Mouse (Mus musculus): ENCODE measurements at regions not wholly inside any gene's neighbourhood (a gene's known extent, or its start where the extent isn't known, plus 50 kb on each side); places are given as distances from the start of the nearest gene placed in this dataset.

DNA sequence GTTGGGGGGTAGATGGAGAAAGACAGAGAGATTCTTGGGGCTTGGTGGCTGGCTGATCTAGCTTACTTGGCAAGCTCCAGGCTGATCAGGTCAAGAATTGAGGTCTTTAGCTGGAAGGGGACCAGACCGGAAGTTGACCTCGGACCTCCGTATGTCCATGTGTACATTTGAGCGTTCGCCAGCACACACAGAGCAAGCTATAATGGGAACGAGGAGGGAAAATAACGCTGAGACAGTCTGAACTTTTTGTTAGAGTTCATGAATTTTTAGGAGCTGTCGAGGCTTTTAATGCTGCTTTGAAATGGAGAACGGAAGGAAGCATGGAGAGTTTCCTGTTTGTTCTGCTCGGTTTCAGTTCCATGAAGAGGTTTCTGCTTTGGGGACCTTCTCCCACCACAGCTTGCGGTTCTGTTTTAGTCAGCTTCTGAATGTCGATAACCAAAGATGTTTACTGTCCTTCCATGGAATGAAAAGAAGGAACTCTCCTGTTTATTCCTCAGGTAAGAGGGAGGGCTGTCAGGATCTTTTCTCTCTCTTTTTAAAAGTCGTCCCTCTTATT is 226.0 kb upstream of the Pkn2 start:
- H3K27me3 ChIP-seq (ENCODE audit: control insufficient read depth, insufficient read depth, low read length), result no peaks in the 10 kb centered on the region
- H3K79me2 ChIP-seq (ENCODE audit: control insufficient read depth, insufficient read depth, low read length), result no peaks in the 10 kb centered on the region
- no peak overlapping the region for H3K27ac ChIP-seq (replicated peaks; ENCODE audit: insufficient read depth, low read depth, low read length)
- no peak overlapping the region for H3K9ac ChIP-seq (ENCODE audit: low read depth, low read length)
- H3K36me3 ChIP-seq (ENCODE audit: control insufficient read depth, insufficient read depth, low read length), result no peaks in the 10 kb centered on the region
- no peaks in the 10 kb centered on the region for H3K4me1 ChIP-seq (ENCODE audit: control insufficient read depth, insufficient read depth, low read length)
- no peak for TF ChIP-seq CTCF (IDR thresholded peaks at IDR 0.05; ENCODE audit: low read depth, low read length)
- no peak for TF ChIP-seq POLR2A (IDR thresholded peaks at IDR 0.05; ENCODE audit: extremely low read depth, insufficient read depth, low read length)
- DNase-seq (ENCODE audit: extremely low read depth, low read depth, low spot score), result no peak
- H3K4me3 ChIP-seq (ENCODE audit: insufficient read depth, low read depth, low read length), result no peak overlapping the region
- 55% methylated on average over 13 of the region's 13 CpGs for WGBS

- 56% methylated on average over 2 of the region's 2 CpGs for WGBS
Observed at GRCm38 (mm10) chr3:143104734-143105133, 222.9 kb upstream of the Pkn2 start.

DNA sequence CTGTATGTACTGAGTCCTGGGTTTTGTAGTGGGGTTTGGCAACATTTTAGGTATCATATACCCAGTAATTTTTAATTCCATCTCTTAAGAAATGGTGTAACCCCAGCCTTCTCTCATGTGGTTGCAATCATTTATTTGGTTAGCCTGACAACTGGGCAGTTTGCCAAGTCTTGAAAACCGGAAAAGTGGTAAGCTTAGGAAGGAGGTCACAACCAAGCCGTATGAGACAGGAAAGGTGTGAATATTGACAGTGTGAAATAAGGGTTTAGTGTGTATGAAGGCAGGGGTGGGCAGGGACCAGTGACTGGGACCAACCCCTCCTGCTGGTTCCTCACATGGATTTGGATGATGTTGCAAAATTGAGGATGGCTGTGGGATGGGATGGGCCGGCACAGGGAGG is 221.5 kb upstream of the Pkn2 start:
- H3K4me1 ChIP-seq (ENCODE audit: control insufficient read depth, insufficient read depth, low read length), result no peaks in the 10 kb centered on the region
- no peaks in the 10 kb centered on the region; the same call in 1 of the 2 replicates for H3K27me3 ChIP-seq (ENCODE audit: control insufficient read depth, insufficient read depth, low read length)
- H3K79me2 ChIP-seq (ENCODE audit: control insufficient read depth, insufficient read depth, low read length), result no peaks in the 10 kb centered on the region
- H3K27ac ChIP-seq (replicated peaks; ENCODE audit: insufficient read depth, low read depth, low read length), result no peak overlapping the region
- H3K9ac ChIP-seq (ENCODE audit: low read depth, low read length), result no peak overlapping the region
- H3K36me3 ChIP-seq (ENCODE audit: control insufficient read depth, insufficient read depth, low read length), result no peaks in the 10 kb centered on the region
- TF ChIP-seq CTCF (IDR thresholded peaks at IDR 0.05; ENCODE audit: low read depth, low read length), result no peak
- TF ChIP-seq POLR2A (IDR thresholded peaks at IDR 0.05; ENCODE audit: extremely low read depth, insufficient read depth, low read length), result no peak
- no peak overlapping the region for H3K4me3 ChIP-seq (ENCODE audit: insufficient read depth, low read depth, low read length)
- DNase-seq (ENCODE audit: extremely low read depth, low read depth, low spot score), result peak; percentile 21
- WGBS, result 16% methylated on average over 3 of the region's 3 CpGs

More at GRCm38 (mm10) chr3:143104734-143105133, 222.9 kb upstream of the Pkn2 start:
- no peaks in the 10 kb centered on the region for H3K4me1 ChIP-seq (ENCODE audit: control insufficient read depth, insufficient read depth, low read length)
- no peak overlapping the region for H3K27ac ChIP-seq (replicated peaks; ENCODE audit: insufficient read depth, low read depth, low read length)
- no peak overlapping the region for H3K9ac ChIP-seq (ENCODE audit: low read depth, low read length)
- no peaks in the 10 kb centered on the region; the same call in 1 of the 2 replicates for H3K27me3 ChIP-seq (ENCODE audit: control insufficient read depth, insufficient read depth, low read length)
- H3K79me2 ChIP-seq (ENCODE audit: control insufficient read depth, insufficient read depth, low read length), result no peaks in the 10 kb centered on the region
- H3K4me3 ChIP-seq (ENCODE audit: insufficient read depth, low read depth, low read length), result no peak overlapping the region
- TF ChIP-seq CTCF (IDR thresholded peaks at IDR 0.05; ENCODE audit: low read depth, low read length) (no peak), POLR2A (IDR thresholded peaks at IDR 0.05; ENCODE audit: extremely low read depth, insufficient read depth, low read length) (no peak)
- no peak for DNase-seq (ENCODE audit: extremely low read depth, low read depth, low spot score)
- no peaks in the 10 kb centered on the region for H3K36me3 ChIP-seq (ENCODE audit: control insufficient read depth, insufficient read depth, low read length)

GRCm38 (mm10) chr3:143100810-143101645 is 219.2 kb upstream of the Pkn2 start:
- Histone ChIP-seq H3K36me3 (ENCODE audit: control insufficient read depth, insufficient read depth, low read length) (no peaks in the 10 kb centered on the region), H3K9ac (ENCODE audit: low read depth, low read length) (no peak overlapping the region), H3K79me2 (ENCODE audit: control insufficient read depth, insufficient read depth, low read length) (no peaks in the 10 kb centered on the region), H3K27ac (replicated peaks; ENCODE audit: insufficient read depth, low read depth, low read length) (no peak overlapping the region), H3K27me3 (ENCODE audit: control insufficient read depth, insufficient read depth, low read length) (no peaks in the 10 kb centered on the region; the same call in 1 of the 2 replicates), H3K4me1 (ENCODE audit: control insufficient read depth, insufficient read depth, low read length) (no peaks in the 10 kb centered on the region), H3K4me3 (ENCODE audit: insufficient read depth, low read depth, low read length) (no peak overlapping the region)
- TF ChIP-seq CTCF (IDR thresholded peaks at IDR 0.05; ENCODE audit: low read depth, low read length) (no peak), POLR2A (IDR thresholded peaks at IDR 0.05; ENCODE audit: extremely low read depth, insufficient read depth, low read length) (no peak)
- DNase-seq (ENCODE audit: extremely low read depth, low read depth, low spot score), result no peak
- 5% methylated on average over 58 of the region's 59 CpGs for WGBS

DNA sequence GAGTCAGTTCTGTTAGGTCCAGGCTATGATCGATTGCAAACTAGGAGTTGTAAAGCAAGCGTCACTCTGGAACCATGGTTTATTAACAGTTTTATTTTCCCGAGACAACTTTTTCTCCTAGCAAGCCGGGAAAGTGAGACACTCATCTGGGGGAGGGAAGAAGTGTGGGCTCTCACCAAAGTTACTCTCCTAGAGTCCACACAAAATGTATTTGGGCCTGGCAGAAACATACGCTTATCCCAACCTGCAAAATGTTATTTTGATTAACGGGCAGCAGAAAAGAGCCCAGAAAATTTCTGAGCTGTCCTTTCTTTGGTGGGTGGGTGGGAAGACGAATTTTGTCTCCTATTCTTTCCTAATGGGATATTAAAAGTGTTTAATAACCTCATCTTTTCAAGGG is 218.4 kb upstream of the Pkn2 start:
- Histone ChIP-seq H3K4me3 (ENCODE audit: insufficient read depth, low read depth, low read length) (no peak overlapping the region), H3K27ac (replicated peaks; ENCODE audit: insufficient read depth, low read depth, low read length) (no peak overlapping the region), H3K4me1 (ENCODE audit: control insufficient read depth, insufficient read depth, low read length) (no peaks in the 10 kb centered on the region), H3K36me3 (ENCODE audit: control insufficient read depth, insufficient read depth, low read length) (no peaks in the 10 kb centered on the region), H3K9ac (ENCODE audit: low read depth, low read length) (no peak overlapping the region), H3K27me3 (ENCODE audit: control insufficient read depth, insufficient read depth, low read length) (no peaks in the 10 kb centered on the region; the same call in 1 of the 2 replicates), H3K79me2 (ENCODE audit: control insufficient read depth, insufficient read depth, low read length) (no peaks in the 10 kb centered on the region)
- TF ChIP-seq CTCF (IDR thresholded peaks at IDR 0.05; ENCODE audit: low read depth, low read length) (no peak), POLR2A (IDR thresholded peaks at IDR 0.05; ENCODE audit: extremely low read depth, insufficient read depth, low read length) (no peak)
- no peak for DNase-seq (ENCODE audit: extremely low read depth, low read depth, low spot score)
- WGBS, result 77% methylated on average over 7 of the region's 7 CpGs

DNA sequence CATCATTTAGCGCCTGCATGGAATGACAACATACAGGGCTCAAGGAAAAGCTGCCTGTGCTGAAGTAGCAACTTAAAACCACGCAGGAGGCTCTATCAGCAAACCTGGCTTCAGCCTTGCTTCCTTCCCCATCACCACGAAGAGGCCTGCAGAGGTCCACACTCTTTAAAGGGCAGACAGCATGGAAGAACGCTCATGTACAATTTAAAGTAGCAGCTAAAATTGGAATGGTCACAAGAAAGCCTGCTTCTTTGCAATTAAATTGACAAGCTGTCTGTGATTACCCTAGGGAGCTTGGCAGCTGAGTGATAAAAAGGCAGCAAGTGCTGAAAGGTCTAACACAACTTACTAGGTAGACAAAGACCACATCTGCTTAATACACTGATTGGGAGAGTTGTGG is 210.4 kb upstream of the Pkn2 start:
- TF ChIP-seq CTCF (IDR thresholded peaks at IDR 0.05; ENCODE audit: low read depth, low read length) (no peak), POLR2A (IDR thresholded peaks at IDR 0.05; ENCODE audit: extremely low read depth, insufficient read depth, low read length) (no peak)
- DNase-seq (ENCODE audit: extremely low read depth, low read depth, low spot score), result no peak
- Histone ChIP-seq H3K9ac (ENCODE audit: low read depth, low read length) (no peak overlapping the region), H3K4me1 (ENCODE audit: control insufficient read depth, insufficient read depth, low read length) (no peaks in the 10 kb centered on the region), H3K36me3 (ENCODE audit: control insufficient read depth, insufficient read depth, low read length) (no peaks in the 10 kb centered on the region), H3K27ac (replicated peaks; ENCODE audit: insufficient read depth, low read depth, low read length) (no peak overlapping the region), H3K27me3 (ENCODE audit: control insufficient read depth, insufficient read depth, low read length) (no peaks in the 10 kb centered on the region), H3K4me3 (ENCODE audit: insufficient read depth, low read depth, low read length) (no peak overlapping the region), H3K79me2 (ENCODE audit: control insufficient read depth, insufficient read depth, low read length) (no peaks in the 10 kb centered on the region)
- 72% methylated on average over 4 of the region's 4 CpGs for WGBS

All from liver, adult 2 months (tissue).